Mouse (Mus musculus): ENCODE data around the gene Zfp13.

- TF ChIP-seq ZNF384 (IDR thresholded peaks at IDR 0.05; ENCODE audit: low read depth, low read length) (no peak), CTCF (conservative IDR thresholded peaks at IDR 0.05 in 1 of 2, IDR thresholded peaks at IDR 0.05 in 1 of 2; ENCODE audit: low read depth in 2 of 2, low read length in 2 of 2) (no peak), NRF1 (IDR thresholded peaks at IDR 0.05; ENCODE audit: low read depth, low read length) (no peak), JUND (conservative IDR thresholded peaks at IDR 0.05; ENCODE audit: low read depth, low read length) (no peak), PAX5 (IDR thresholded peaks at IDR 0.05; ENCODE audit: low read length) (no peak), TCF12 (IDR thresholded peaks at IDR 0.05; ENCODE audit: low read depth, low read length) (no peak), CHD2 (IDR thresholded peaks at IDR 0.05; ENCODE audit: low read length) (no peak), E2F4 (IDR thresholded peaks at IDR 0.05; ENCODE audit: insufficient replicate concordance, low read depth, low read length) (no peak), POLR2A (IDR thresholded peaks at IDR 0.05; ENCODE audit: low read depth, low read length) (no peak), MYC (IDR thresholded peaks at IDR 0.05; ENCODE audit: low read depth, low read length) (no peak), MEF2A (IDR thresholded peaks at IDR 0.05; ENCODE audit: borderline replicate concordance, low read depth, low read length) (no peak)
Measured at GRCm38 (mm10) chr17:23599605-23600063, 347 bp upstream of the Zfp13 start.

Data from CH12.LX (cell line).